Mouse (Mus musculus) C2C12 (cell line): Measurements from ENCODE around the gene Tmem255b.

ENCODE experiments used
- CEBPB ChIP-seq: IDR thresholded peaks from one replicate; pipeline ENCODE4 v1.6.1; 2011; ENCODE audit warnings: low read depth, mild to moderate bottlenecking, control low read depth, moderate library complexity
- CTCF ChIP-seq: IDR thresholded peaks from one replicate; pipeline ENCODE4 v1.5.1; 2011; ENCODE audit not compliant: control insufficient read depth, insufficient read depth, insufficient read length
- MAX ChIP-seq: IDR thresholded peaks from one replicate; pipeline ENCODE4 v1.6.1; 2011; ENCODE audit warnings: mild to moderate bottlenecking, control low read depth
- MYOG ChIP-seq: IDR thresholded peaks from one replicate; pipeline ENCODE4 v1.6.1; 2011; ENCODE audit not compliant: control insufficient read depth, insufficient read length; ENCODE audit errors: extremely low read depth
- USF1 ChIP-seq: IDR thresholded peaks from one replicate; pipeline ENCODE4 v1.6.1; 2011; ENCODE audit warnings: low read depth, mild to moderate bottlenecking, control low read depth, moderate library complexity

- TF ChIP-seq MAX, result no peak
- no peak for TF ChIP-seq CTCF
- no peak for TF ChIP-seq MYOG
- TF ChIP-seq CEBPB, result no peak
- no peak for TF ChIP-seq USF1
Observed at GRCm38 (mm10) chr8:13491491-13492010, 56.6 kb downstream of the Tmem255b start.
